5 mouse cellular contexts compared by ENCODE assay signal in genomic region chr6:47188596-47188995, GRCm38 (mm10).
DNase-seq lines count a peak whose midpoint lies in the region; ATAC-seq and TF ChIP-seq lines count a peak whose summit lies in the region.
"Not testable (repeated sequence)": the region's sequence is repeated elsewhere in the genome, so short reads cannot be mapped to it uniquely, and the experiment has no call there.

No protein-coding gene starts in this region.

- not testable (repeated sequence) for H3K27ac ChIP-seq in MEL (ENCODE audit: control insufficient read depth, low read depth, low read length)

- H3K9me3 ChIP-seq in E14TG2a.4 (ENCODE audit: low read length); MEL (replicated peaks; ENCODE audit: insufficient read depth, low read length): not testable (repeated sequence)

- TF ChIP-seq EP300 in MEL (IDR thresholded peaks at IDR 0.05; ENCODE audit: low read depth in 1 of 2, low read length in 2 of 2): not testable (repeated sequence)

- not testable (repeated sequence) for H3K9ac ChIP-seq in MEL (ENCODE audit: control insufficient read depth, low read depth, low read length, poor library complexity, severe bottlenecking)

- not testable (repeated sequence) for TF ChIP-seq POLR2A in MEL (IDR thresholded peaks at IDR 0.05; ENCODE audit: control insufficient read depth in 1 of 2, insufficient read depth in 1 of 2, low read depth in 1 of 2, low read length in 2 of 2, poor library complexity in 1 of 2)

- TF ChIP-seq CTCF in E14TG2a.4 (conservative IDR thresholded peaks at IDR 0.05; ENCODE audit: low read length); MEL (IDR thresholded peaks at IDR 0.05 in 2 of 3, conservative IDR thresholded peaks at IDR 0.05 in 1 of 3; ENCODE audit: control insufficient read depth in 1 of 3, insufficient read depth in 1 of 3, low read depth in 2 of 3, low read length in 3 of 3, poor library complexity in 1 of 3, severe bottlenecking in 1 of 3): not testable (repeated sequence)

- not testable (repeated sequence) for H3K79me2 ChIP-seq in MEL (ENCODE audit: control insufficient read depth, insufficient read depth, low read length, poor library complexity)

- H3K4me1 ChIP-seq in E14TG2a.4 (replicated peaks; ENCODE audit: low read depth, low read length): peaks cover 59% of the 10 kb centered on the region
- H3K4me1 ChIP-seq in MEL (ENCODE audit: control insufficient read depth in 1 of 2, insufficient read depth in 2 of 2, low read length in 2 of 2): not testable (repeated sequence)

- peaks cover 44% of the 10 kb centered on the region for H3K36me3 ChIP-seq in E14TG2a.4 (ENCODE audit: insufficient read depth, low read length)
- not testable (repeated sequence) for H3K36me3 ChIP-seq in MEL (ENCODE audit: control insufficient read depth in 1 of 2, insufficient read depth in 2 of 2, low read length in 2 of 2)

- peak; percentile 48 for DNase-seq in ES-CJ7 (ENCODE audit: low read depth, low spot score)
- not testable (repeated sequence) for DNase-seq in MEL (ENCODE audit: low read depth, low spot score)
- peak; percentile 84 for DNase-seq in ZHBTc4 (ENCODE audit: low read depth, low spot score)

- not testable (repeated sequence) for TF ChIP-seq RAD21 in MEL (IDR thresholded peaks at IDR 0.05; ENCODE audit: low read depth, low read length)

- peak; percentile 47; the same call in 1 of the 2 replicates for ATAC-seq in granulocyte monocyte progenitor cell, adult 5-6 weeks (replicated peaks; ENCODE audit: poor library complexity, severe bottlenecking)

- not testable (repeated sequence) for H3K27me3 ChIP-seq in E14TG2a.4 (ENCODE audit: insufficient read depth, low read length); MEL (ENCODE audit: control insufficient read depth in 1 of 2, insufficient read depth in 2 of 2, low read length in 2 of 2)

- H3K4me3 ChIP-seq in E14TG2a.4 (replicated peaks; ENCODE audit: low read length) (peak overlapping the region; percentile 89), MEL (ENCODE audit: control insufficient read depth in 1 of 2, insufficient read depth in 1 of 2, low read depth in 2 of 2, low read length in 2 of 2) (peak overlapping the region; percentile 17 to 22; a peak in 2 of 4 replicates)
